ENCODE assay signal across 19 mouse cellular contexts in genomic region chr16:18479667-18480066, GRCm38 (mm10). TPM values are rescaled to one million over a fixed set of nuclear protein-coding genes. Genes with fewer than 3 reads are reported as not detected.
DNase-seq lines count a peak whose midpoint lies in the region; ATAC-seq lines count a peak whose summit lies in the region.
"Had no signal": no experiment of that assay in that cellular context is flagged by ENCODE, and none has a peak within 500 bp of the region (broad histone marks: within the 10 kb centered on the region; RNA-seq: fewer than 3 reads in every experiment).

No protein-coding gene starts in this region.

- H3K27me3 ChIP-seq in heart, embryonic 12.5 days (replicated peaks): no peaks in the 10 kb centered on the region
- H3K27me3 ChIP-seq: liver, embryonic 15.5 days; neural tube, embryonic 13.5 days had no signal

- peaks cover 11% of the 10 kb centered on the region for H3K36me3 ChIP-seq in heart, embryonic 12.5 days

- no peaks in the 10 kb centered on the region for H3K9me3 ChIP-seq in heart, embryonic 12.5 days (replicated peaks)
- H3K9me3 ChIP-seq: hindbrain, embryonic 12.5 days; liver, embryonic 15.5 days; neural tube, embryonic 13.5 days had no signal

- H3K27ac ChIP-seq in heart, embryonic 12.5 days (ENCODE audit: poor library complexity, severe bottlenecking): no peak overlapping the region
- H3K27ac ChIP-seq: hindbrain, embryonic 12.5 days; liver, embryonic 15.5 days; macrophage; neural tube, embryonic 13.5 days; stomach, postnatal 0 days had no signal

- peaks cover 5% of the 10 kb centered on the region for H3K4me1 ChIP-seq in heart, embryonic 12.5 days (replicated peaks)
- H3K4me1 ChIP-seq: liver, embryonic 15.5 days had no signal

- DNase-seq in heart, adult 11 months: peak; percentile 72
- peak; percentile 26 for DNase-seq in thymus, postnatal 4 days
- DNase-seq in thymus, postnatal 14 days: no peak
- peak; percentile 85 for DNase-seq in ZHBTc4 (ENCODE audit: low read depth, low spot score)
- DNase-seq in retina, embryonic 14.5 days (ENCODE audit: low spot score): peak; percentile 58
- DNase-seq in ovary, postnatal 10 days (ENCODE audit: low spot score): no peak
- DNase-seq: adrenal gland, postnatal 10 days; cerebellum, postnatal 36 days; left cerebral cortex, postnatal 4 days; right cerebral cortex, adult 18-20 months; spleen, adult 18-20 months had no signal

- no peak overlapping the region for H3K4me2 ChIP-seq in heart, embryonic 12.5 days
- H3K4me2 ChIP-seq: hindbrain, embryonic 12.5 days; liver, embryonic 15.5 days; neural tube, embryonic 13.5 days had no signal

- no peak overlapping the region for H3K4me3 ChIP-seq in heart, embryonic 12.5 days
- H3K4me3 ChIP-seq: hindbrain, embryonic 12.5 days; liver, embryonic 15.5 days; neural tube, embryonic 13.5 days had no signal

- no peak for ATAC-seq in heart, embryonic 12.5 days (ENCODE audit: insufficient number of reproducible peaks, low FRiP score)
- ATAC-seq in erythroid progenitor cell, adult 5-6 weeks (replicated peaks; ENCODE audit: low FRiP score, poor library complexity, severe bottlenecking): no peak
- ATAC-seq: intestine, postnatal 0 days had no signal

- 58% methylated on average over 7 of the region's 7 CpGs for WGBS in heart, embryonic 12.5 days

- H3K9ac ChIP-seq in heart, embryonic 12.5 days: no peak overlapping the region
- H3K9ac ChIP-seq: hindbrain, embryonic 12.5 days; liver, embryonic 15.5 days; neural tube, embryonic 13.5 days had no signal

RNA-seq across cellular contexts. Expression of gene Gnb1l, which starts 18.8 kb away (rescaled TPM):
- 7.8 and 8.0 TPM in 2 replicates for polyA plus RNA-seq in heart, embryonic 12.5 days (2016; fragmentation: Nextera tagmentation; extraction: Ambion mirVana)
- 17.2 and 18.7 TPM in 2 replicates for total RNA-seq in erythroid progenitor cell, adult 5-6 weeks (2015; ENCODE audit: low replicate concordance)
- total RNA-seq in erythroid progenitor cell, adult 5-6 weeks (2017; ENCODE audit: low replicate concordance): 1.2 TPM in 1 of 2 replicates, not detected in the other

RNA-seq across cellular contexts. Expression of gene Rtl10, which starts 19.0 kb away (rescaled TPM):
- 1.1 TPM in 2 replicates for polyA plus RNA-seq in heart, embryonic 12.5 days (2016; fragmentation: Nextera tagmentation; extraction: Ambion mirVana)
- total RNA-seq in erythroid progenitor cell, adult 5-6 weeks (2015; ENCODE audit: low replicate concordance): 2.9 and 5.0 TPM in 2 replicates
- 1.0 and 3.0 TPM in 2 replicates for total RNA-seq in erythroid progenitor cell, adult 5-6 weeks (2017; ENCODE audit: low replicate concordance)
- polyA plus RNA-seq: macrophage had no signal

RNA-seq across cellular contexts. Expression of gene Comt, which starts 53.0 kb away (rescaled TPM):
- polyA plus RNA-seq in heart, embryonic 12.5 days (2016; fragmentation: Nextera tagmentation; extraction: Ambion mirVana): 88.2 and 90.8 TPM in 2 replicates
- 129 and 131 TPM in 2 replicates for total RNA-seq in erythroid progenitor cell, adult 5-6 weeks (2015; ENCODE audit: low replicate concordance)
- 66.4 and 67.4 TPM in 2 replicates for total RNA-seq in erythroid progenitor cell, adult 5-6 weeks (2017; ENCODE audit: low replicate concordance)

RNA-seq across cellular contexts. Expression of gene Txnrd2, which starts 53.5 kb away (rescaled TPM):
- 34.9 and 37.2 TPM in 2 replicates for polyA plus RNA-seq in heart, embryonic 12.5 days (2016; fragmentation: Nextera tagmentation; extraction: Ambion mirVana)
- total RNA-seq in erythroid progenitor cell, adult 5-6 weeks (2015; ENCODE audit: low replicate concordance): 117 and 217 TPM in 2 replicates
- 138 and 221 TPM in 2 replicates for total RNA-seq in erythroid progenitor cell, adult 5-6 weeks (2017; ENCODE audit: low replicate concordance)

Comparison
In these comparisons a context has a peak if more than half of its experiments do, and no peak if none do; other contexts are left out.
1. DNase-seq: peak in heart, adult 11 months (single experiment), thymus, postnatal 4 days (single experiment), ZHBTc4 (single experiment) and retina, embryonic 14.5 days (single experiment); none in thymus, postnatal 14 days (single experiment) and ovary, postnatal 10 days (single experiment).